Mouse (Mus musculus) E14TG2a.4 (cell line): ENCODE measurements around the gene Cpt1a.

Experiments
- CTCF ChIP-seq: conservative IDR thresholded peaks from 2 replicates; pipeline ENCODE4 v1.5.1; 2014; ENCODE audit warnings: low read length
- POU5F1 ChIP-seq: IDR thresholded peaks from 2 replicates; pipeline ENCODE4 v1.6.1; 2014; ENCODE audit warnings: low read length, borderline replicate concordance

- TF ChIP-seq CTCF: no peak
- peak; percentile 65; the same call in 1 of the 2 replicates for TF ChIP-seq POU5F1
Measured at GRCm38 (mm10) chr19:3282572-3283467, 39.3 kb upstream of the Cpt1a start, which contains the start of the genes Mrpl21 and Ighmbp2.
